Mouse (Mus musculus): ENCODE data around the gene Rassf8.

Gene Rassf8

GRCm38 (mm10) chr6:145858414-145858813, 111.9 kb downstream of the Rassf8 start:
- in situ Hi-C loops (cut with MboI; ENCODE audit: low sequenced_read_pairs) = no loop called here

- in situ Hi-C loops (cut with MboI; ENCODE audit: low sequenced_read_pairs) = no loop called here
Measured at GRCm38 (mm10) chr6:145860350-145860749, 113.8 kb downstream of the Rassf8 start.

- in situ Hi-C loops (cut with MboI; ENCODE audit: low sequenced_read_pairs) = no loop called here
Measured at GRCm38 (mm10) chr6:145861462-145862227, 115.1 kb downstream of the Rassf8 start.

GRCm38 (mm10) chr6:145862321-145862720, 115.8 kb downstream of the Rassf8 start:
- in situ Hi-C loops (cut with MboI; ENCODE audit: low sequenced_read_pairs) = no loop called here

- in situ Hi-C loops (cut with MboI; ENCODE audit: low sequenced_read_pairs) = no loop called here
Measured at GRCm38 (mm10) chr6:145862739-145863064, 116.2 kb downstream of the Rassf8 start.

GRCm38 (mm10) chr6:145863065-145863971, 116.8 kb downstream of the Rassf8 start:
- in situ Hi-C loops (cut with MboI; ENCODE audit: low sequenced_read_pairs) = no loop called here

GRCm38 (mm10) chr6:145864171-145864570, 117.6 kb downstream of the Rassf8 start:
- in situ Hi-C loops (cut with MboI; ENCODE audit: low sequenced_read_pairs) = no loop called here

- in situ Hi-C loops (cut with MboI; ENCODE audit: low sequenced_read_pairs) = no loop called here
Measured at GRCm38 (mm10) chr6:145865289-145865885, 118.8 kb downstream of the Rassf8 start, which contains the start of gene Bhlhe41. Gene Bhlhe41, minus strand, starts transcription at chr6:145865558.

GRCm38 (mm10) chr6:145865886-145866851, 119.6 kb downstream of the Rassf8 start:
- in situ Hi-C loops (cut with MboI; ENCODE audit: low sequenced_read_pairs) = no loop called here

GRCm38 (mm10) chr6:145867111-145867510, 120.6 kb downstream of the Rassf8 start:
- in situ Hi-C loops (cut with MboI; ENCODE audit: low sequenced_read_pairs) = no loop called here
